Mouse (Mus musculus): ENCODE results near the gene Phrf1. TPM values are rescaled to one million over a fixed set of nuclear protein-coding genes. Genes with fewer than 3 reads are reported as not detected.
A peak's percentile ranks its signal among the peaks of the same experiment; 100 is the strongest.

The Phrf1 gene
- total RNA-seq, 2 experiments from 2014 or later, result 48.4 to 63.3 TPM

GRCm38 (mm10) chr7:141210606-141211131 lies 17.9 kb upstream of the Phrf1 start:
- no peak for DNase-seq (ENCODE audit: low spot score in 2 of 2)

- no peak for DNase-seq (ENCODE audit: low spot score in 2 of 2)
Measured at GRCm38 (mm10) chr7:141213133-141213532, 15.5 kb upstream of the Phrf1 start.

- DNase-seq (ENCODE audit: low spot score in 2 of 2), result no peak
Measured at GRCm38 (mm10) chr7:141213605-141214235, 14.9 kb upstream of the Phrf1 start, which contains the start of gene Lmntd2. Gene Lmntd2, minus strand, starts transcription at chr7:141214080.

GRCm38 (mm10) chr7:141214310-141214709 lies 14.3 kb upstream of the Phrf1 start:
- no peak for DNase-seq (ENCODE audit: low spot score in 2 of 2)

GRCm38 (mm10) chr7:141215101-141215879 lies 13.3 kb upstream of the Phrf1 start, which contains the start of gene Rassf7:
Gene Rassf7, plus strand, starts transcription at chr7:141215860.
- DNase-seq (ENCODE audit: low spot score in 2 of 2), result peak; percentile 62 to 82

GRCm38 (mm10) chr7:141215880-141216733 lies 12.5 kb upstream of the Phrf1 start:
- no peak for DNase-seq (ENCODE audit: low spot score in 2 of 2)

- DNase-seq (ENCODE audit: low spot score in 2 of 2), result no peak
Measured at GRCm38 (mm10) chr7:141216894-141217293, 11.7 kb upstream of the Phrf1 start.

- DNase-seq (ENCODE audit: low spot score in 2 of 2), result no peak
Measured at GRCm38 (mm10) chr7:141217343-141218013, 11.1 kb upstream of the Phrf1 start.

GRCm38 (mm10) chr7:141218141-141218540 lies 10.4 kb upstream of the Phrf1 start:
- DNase-seq (ENCODE audit: low spot score in 2 of 2), result no peak

- DNase-seq (ENCODE audit: low spot score in 2 of 2), result no peak
Measured at GRCm38 (mm10) chr7:141218557-141219133, 9.9 kb upstream of the Phrf1 start.

GRCm38 (mm10) chr7:141219558-141220099 lies 9.0 kb upstream of the Phrf1 start:
- no peak for DNase-seq (ENCODE audit: low spot score in 2 of 2)

- no peak for DNase-seq (ENCODE audit: low spot score in 2 of 2)
Measured at GRCm38 (mm10) chr7:141220377-141220776, 8.2 kb upstream of the Phrf1 start.

- peak; percentile 94 to 96 for DNase-seq (ENCODE audit: low spot score in 2 of 2)
Measured at GRCm38 (mm10) chr7:141221249-141222125, 7.1 kb upstream of the Phrf1 start.

- DNase-seq (ENCODE audit: low spot score in 2 of 2), result no peak
Measured at GRCm38 (mm10) chr7:141222126-141222467, 6.5 kb upstream of the Phrf1 start.

- DNase-seq (ENCODE audit: low spot score in 2 of 2), result peak in 1 of 2 experiments; percentile 7
Measured at GRCm38 (mm10) chr7:141222696-141223215, 5.8 kb upstream of the Phrf1 start.

- DNase-seq (ENCODE audit: low spot score in 2 of 2), result no peak
Measured at GRCm38 (mm10) chr7:141226535-141226934, 2.0 kb upstream of the Phrf1 start.

- no peak for DNase-seq (ENCODE audit: low spot score in 2 of 2)
Measured at GRCm38 (mm10) chr7:141227796-141228195, 788 bp upstream of the Phrf1 start.

- no peak for DNase-seq (ENCODE audit: low spot score in 2 of 2)
Measured at GRCm38 (mm10) chr7:141229702-141230101, 1.1 kb downstream of the Phrf1 start.

GRCm38 (mm10) chr7:141230570-141230969 lies 2.0 kb downstream of the Phrf1 start:
- DNase-seq (ENCODE audit: low spot score in 2 of 2), result no peak

All from gastrocnemius, postnatal 4 days (tissue).